Mouse (Mus musculus): ENCODE measurements around the gene Inpp5b. TPM values are rescaled to one million over a fixed set of nuclear protein-coding genes. Genes with fewer than 3 reads are reported as not detected.

Inpp5b gene
- polyA plus RNA-seq, 1 experiment from 2014 or later: 30.9 TPM

MicroRNAs within 50 kb of the gene (microRNA counts, 519-probe panel; counts per million panel counts)
- microRNA mmu-miR-697: not detected
- microRNA mmu-miR-698: not detected

Small RNA genes lying within 50 kb of the gene (microRNA-seq; reads per million reads assigned to microRNA genes)
- gene Gm24721 (ENCODE audit: borderline number of aligned reads) (not detected), gene Mir697 (ENCODE audit: borderline number of aligned reads) (not detected), gene Mir698 (ENCODE audit: borderline number of aligned reads) (not detected)

Other genes starting within 250 kb of the Inpp5b start
- 0.25 and 0.66 TPM in 2 replicates for gene 3100002H09Rik, start 131.0 kb upstream of the Inpp5b start, polyA plus RNA-seq (2015; fragmentation: Nextera tagmentation; extraction: Ambion mirVana)
- 4.4 and 4.9 TPM in 2 replicates for gene Pou3f1, start 85.0 kb upstream of the Inpp5b start, polyA plus RNA-seq (2015; fragmentation: Nextera tagmentation; extraction: Ambion mirVana)
- gene Utp11, start 48.2 kb upstream of the Inpp5b start, polyA plus RNA-seq (2015; fragmentation: Nextera tagmentation; extraction: Ambion mirVana): 68.9 and 71.3 TPM in 2 replicates
- 17.3 and 17.8 TPM in 2 replicates for gene Fhl3, start 41.1 kb upstream of the Inpp5b start, polyA plus RNA-seq (2015; fragmentation: Nextera tagmentation; extraction: Ambion mirVana)
- gene Sf3a3, start 27.1 kb upstream of the Inpp5b start, polyA plus RNA-seq (2015; fragmentation: Nextera tagmentation; extraction: Ambion mirVana): 138 and 141 TPM in 2 replicates
- gene Mtf1, start 60.3 kb downstream of the Inpp5b start, polyA plus RNA-seq (2015; fragmentation: Nextera tagmentation; extraction: Ambion mirVana): 10.9 and 11.2 TPM in 2 replicates
- gene Yrdc, start 108.8 kb downstream of the Inpp5b start, polyA plus RNA-seq (2015; fragmentation: Nextera tagmentation; extraction: Ambion mirVana): 37.3 and 37.6 TPM in 2 replicates
- gene 1110065P20Rik, start 109.3 kb downstream of the Inpp5b start, polyA plus RNA-seq (2015; fragmentation: Nextera tagmentation; extraction: Ambion mirVana): 57.9 and 59.1 TPM in 2 replicates
- gene Maneal, start 120.3 kb downstream of the Inpp5b start, polyA plus RNA-seq (2015; fragmentation: Nextera tagmentation; extraction: Ambion mirVana): 1.2 and 1.5 TPM in 2 replicates
- 0.04 and 0.09 TPM in 2 replicates for gene Epha10, start 139.0 kb downstream of the Inpp5b start, polyA plus RNA-seq (2015; fragmentation: Nextera tagmentation; extraction: Ambion mirVana)
- gene 9930104L06Rik, start 195.2 kb downstream of the Inpp5b start, polyA plus RNA-seq (2015; fragmentation: Nextera tagmentation; extraction: Ambion mirVana): 12.4 and 16.7 TPM in 2 replicates
- gene Cdca8, start 197.5 kb downstream of the Inpp5b start, polyA plus RNA-seq (2015; fragmentation: Nextera tagmentation; extraction: Ambion mirVana): 100.0 and 102 TPM in 2 replicates
- 21.7 and 23.5 TPM in 2 replicates for gene Rspo1, start 244.6 kb downstream of the Inpp5b start, polyA plus RNA-seq (2015; fragmentation: Nextera tagmentation; extraction: Ambion mirVana)

All from embryonic facial prominence, embryonic 15.5 days (tissue).